ENCODE assay signal across 10 mouse cellular contexts in genomic region chr5:106560631-106561498, GRCm38 (mm10). TPM values are rescaled to one million over a fixed set of nuclear protein-coding genes. Genes with fewer than 3 reads are reported as not detected.
DNase-seq lines count a peak whose midpoint lies in the region; ATAC-seq and TF ChIP-seq lines count a peak whose summit lies in the region.
"Had no signal": no experiment of that assay in that cellular context is flagged by ENCODE, and none has a peak within 500 bp of the region (broad histone marks: within the 10 kb centered on the region; RNA-seq: fewer than 3 reads in every experiment).

No protein-coding gene starts in this region.

- H3K9me3 ChIP-seq in heart, embryonic 13.5 days, result no peaks in the 10 kb centered on the region
- no peaks in the 10 kb centered on the region for H3K9me3 ChIP-seq in embryonic facial prominence, embryonic 14.5 days (ENCODE audit: control insufficient read depth, low read length)
- no peaks in the 10 kb centered on the region for H3K9me3 ChIP-seq in neural tube, embryonic 11.5 days (ENCODE audit: control insufficient read depth, low read length)

- peak overlapping the region; percentile 70; the same call in 1 of the 2 replicates for H3K9ac ChIP-seq in heart, embryonic 13.5 days
- peak overlapping the region; percentile 51; the same call in 1 of the 2 replicates for H3K9ac ChIP-seq in embryonic facial prominence, embryonic 14.5 days (ENCODE audit: low read depth, low read length)
- H3K9ac ChIP-seq in neural tube, embryonic 11.5 days (ENCODE audit: low read length), result no peak overlapping the region

- peak overlapping the region; percentile 52 for H3K4me3 ChIP-seq in heart, embryonic 13.5 days
- peak overlapping the region; percentile 29 for H3K4me3 ChIP-seq in embryonic facial prominence, embryonic 14.5 days (ENCODE audit: low read depth, low read length)
- H3K4me3 ChIP-seq in layer of hippocampus, adult 2 months, result peak overlapping the region; percentile 22; the same call in 1 of the 2 replicates
- H3K4me3 ChIP-seq in neural tube, embryonic 11.5 days (ENCODE audit: low read depth, low read length), result peak overlapping the region; percentile 23

- H3K4me1 ChIP-seq in heart, embryonic 13.5 days, result peaks cover 13% of the 10 kb centered on the region
- 0 out of 2 replicates have a peak, but pooled peaks cover 3% of the 10 kb centered on the region for H3K4me1 ChIP-seq in embryonic facial prominence, embryonic 14.5 days (ENCODE audit: control insufficient read depth, insufficient read depth, low read length)
- peaks cover 9% of the 10 kb centered on the region for H3K4me1 ChIP-seq in neural tube, embryonic 11.5 days (ENCODE audit: control insufficient read depth, insufficient read depth, low read length)

- WGBS in heart, embryonic 13.5 days, result 4% methylated on average over 38 of the region's 40 CpGs
- 4% methylated on average over 16 of the region's 40 CpGs for WGBS in embryonic facial prominence, embryonic 14.5 days
- 3% methylated on average over 38 of the region's 40 CpGs for WGBS in neural tube, embryonic 11.5 days

- intact Hi-C loops in heart, postnatal 10 days (cut with DNase I), result no loop called here

- DNase-seq in heart, postnatal 10 days, result no peak
- peak; percentile 49 for DNase-seq in ZHBTc4 (ENCODE audit: low read depth, low spot score)
- no peak for DNase-seq in embryonic facial prominence, embryonic 14.5 days (ENCODE audit: low spot score)
- peak in 1 of 2 experiments; percentile 7 for DNase-seq in layer of hippocampus, adult 2 months (ENCODE audit: low spot score in 2 of 2)
- peak; percentile 50 for DNase-seq in neural tube, embryonic 11.5 days (ENCODE audit: low spot score)
- no peak for DNase-seq in thymus, postnatal 36 days
- DNase-seq in adrenal gland, postnatal 14 days, result no peak

- peak overlapping the region; percentile 78 for H3K4me2 ChIP-seq in heart, embryonic 13.5 days
- H3K4me2 ChIP-seq in embryonic facial prominence, embryonic 14.5 days (ENCODE audit: low read depth, low read length), result peak overlapping the region; percentile 53
- H3K4me2 ChIP-seq in neural tube, embryonic 11.5 days (ENCODE audit: low read depth), result peak overlapping the region; percentile 44

- no peak overlapping the region for H3K27ac ChIP-seq in heart, embryonic 13.5 days (replicated peaks)
- H3K27ac ChIP-seq in embryonic facial prominence, embryonic 14.5 days (replicated peaks; ENCODE audit: low read depth, low read length), result no peak overlapping the region
- H3K27ac ChIP-seq in layer of hippocampus, adult 2 months, result no peak overlapping the region
- H3K27ac ChIP-seq in neural tube, embryonic 11.5 days (ENCODE audit: low read depth, low read length), result no peak overlapping the region

- no peaks in the 10 kb centered on the region for H3K36me3 ChIP-seq in heart, embryonic 13.5 days
- H3K36me3 ChIP-seq in embryonic facial prominence, embryonic 14.5 days (ENCODE audit: control insufficient read depth, insufficient read depth, low read length), result no peaks in the 10 kb centered on the region
- no peaks in the 10 kb centered on the region for H3K36me3 ChIP-seq in neural tube, embryonic 11.5 days (ENCODE audit: control insufficient read depth, insufficient read depth, low read length)
- H3K36me3 ChIP-seq: G1E had no signal

- TF ChIP-seq CTCF in layer of hippocampus, adult 2 months (conservative IDR thresholded peaks at IDR 0.05), result no peak

- no peak for ATAC-seq in heart, embryonic 13.5 days (ENCODE audit: extremely low read depth, insufficient number of reproducible peaks, low FRiP score, low TSS enrichment)
- peak; percentile 44; the same call in 1 of the 2 replicates for ATAC-seq in embryonic facial prominence, embryonic 14.5 days (ENCODE audit: low read depth)
- ATAC-seq in neural tube, embryonic 11.5 days (ENCODE audit: insufficient read depth, low FRiP score, low TSS enrichment), result peak; percentile 70

- H3K27me3 ChIP-seq in heart, embryonic 13.5 days (replicated peaks), result peaks cover 96% of the 10 kb centered on the region
- peaks cover 84% of the 10 kb centered on the region for H3K27me3 ChIP-seq in embryonic facial prominence, embryonic 14.5 days (replicated peaks; ENCODE audit: control insufficient read depth, insufficient read depth, low read length)
- H3K27me3 ChIP-seq in neural tube, embryonic 11.5 days (ENCODE audit: control insufficient read depth, insufficient read depth, low read length), result peaks cover 57% of the 10 kb centered on the region

RNA-seq across cellular contexts. Expression of gene Gm17304, which starts 48.0 kb away (rescaled TPM):
- not detected in 2 replicates for polyA plus RNA-seq in heart, embryonic 13.5 days (2015; fragmentation: Nextera tagmentation; extraction: Ambion mirVana)
- not detected for total RNA-seq in heart, postnatal 10 days (2021)
- polyA plus RNA-seq in embryonic facial prominence, embryonic 14.5 days (2014; fragmentation: Nextera tagmentation; extraction: Ambion mirVana), result not detected in 2 replicates
- not detected for total RNA-seq in layer of hippocampus, adult 2 months (2021)
- not detected in 2 replicates for polyA plus RNA-seq in neural tube, embryonic 11.5 days (2014; fragmentation: Nextera tagmentation; extraction: Ambion mirVana)
- total RNA-seq in adrenal gland, postnatal 14 days (2021), result not detected in 2 replicates
- total RNA-seq: G1E; layer of hippocampus, adult 8-10 months had no signal
- polyA plus RNA-seq: G1E had no signal

Comparison
In these comparisons a context has a peak if more than half of its experiments do, and no peak if none do; other contexts are left out.
1. DNase-seq: peak in ZHBTc4 (single experiment) and neural tube, embryonic 11.5 days (single experiment); none in heart, postnatal 10 days (0 of 2), embryonic facial prominence, embryonic 14.5 days (single experiment), thymus, postnatal 36 days (0 of 2) and adrenal gland, postnatal 14 days (single experiment).
2. Peak in every context shown above with its lines, with median percentiles within 50 percentile points of each other: H3K4me2 ChIP-seq and H3K4me3 ChIP-seq.